Mouse (Mus musculus) ES-Bruce4 (cell line): Measurements from ENCODE around the gene Dlx6. TPM values are rescaled to one million over a fixed set of nuclear protein-coding genes. Genes with fewer than 3 reads are reported as not detected.

Experiments
- H3K27ac ChIP-seq: 2 replicates; pipeline ENCODE4 v1.5.1; 2012; ENCODE audit warnings: low read length, inconsistent platforms; ENCODE audit not compliant: insufficient read depth
- H3K27me3 ChIP-seq: 2 replicates; pipeline ENCODE4 v1.6.1; 2012; ENCODE audit warnings: mild to moderate bottlenecking, low read length, inconsistent platforms; ENCODE audit not compliant: control insufficient read depth, poor library complexity, insufficient read depth, severe bottlenecking
- H3K36me3 ChIP-seq: 2 replicates; pipeline ENCODE4 v1.6.1; 2012; ENCODE audit warnings: inconsistent platforms, mild to moderate bottlenecking, low read length, moderate library complexity; ENCODE audit not compliant: control insufficient read depth, poor library complexity, insufficient read depth, severe bottlenecking
- H3K4me1 ChIP-seq: one replicate; pipeline ENCODE4 v1.8.1; 2011; ENCODE audit warnings: low read length; ENCODE audit not compliant: control insufficient read depth, insufficient read depth
- H3K4me3 ChIP-seq: 2 replicates; pipeline ENCODE4 v1.5.1; 2011; ENCODE audit warnings: low read depth, mild to moderate bottlenecking, low read length
- H3K9ac ChIP-seq: 2 replicates; pipeline ENCODE4 v1.6.1; 2012; ENCODE audit warnings: low read depth, mild to moderate bottlenecking, inconsistent platforms; ENCODE audit not compliant: poor library complexity, severe bottlenecking
- H3K9me3 ChIP-seq: replicated peaks from 2 replicates; pipeline ENCODE4 v1.6.1; 2012; ENCODE audit warnings: mild to moderate bottlenecking, low read length, inconsistent platforms; ENCODE audit not compliant: control insufficient read depth, poor library complexity, insufficient read depth, severe bottlenecking
- CTCF ChIP-seq: IDR thresholded peaks from one replicate; pipeline ENCODE4 v1.8.1; 2011; ENCODE audit warnings: low read depth, low read length
- EP300 ChIP-seq: IDR thresholded peaks from 2 replicates; pipeline ENCODE4 v1.6.1; 2011; ENCODE audit warnings: low read depth, low read length; ENCODE audit not compliant: insufficient read depth
- POLR2A ChIP-seq: IDR thresholded peaks from one replicate; pipeline ENCODE4 v1.8.1; 2011; ENCODE audit warnings: low read length; ENCODE audit not compliant: insufficient read depth
- polyA plus RNA-seq: library from polyadenylated mRNA; stranded (reverse); fragments of >200 nt; gene quantifications from 2 replicates; pipeline ENCODE4 v1.2.4, GENCODE M21; 2011; ENCODE audit warnings: low read depth; ENCODE audit not compliant: missing spikeins, insufficient read depth, insufficient read length

Gene Dlx6
- polyA plus RNA-seq, 1 experiment = not detected

GRCm38 (mm10) chr6:6830446-6830845 lies 32.7 kb upstream of the Dlx6 start:
- Histone ChIP-seq H3K27me3 (no peaks in the 10 kb centered on the region; the same call in 1 of the 2 replicates), H3K4me1 (no peaks in the 10 kb centered on the region), H3K36me3 (no peaks in the 10 kb centered on the region), H3K9me3 (no peaks in the 10 kb centered on the region), H3K27ac (no peak overlapping the region), H3K4me3 (no peak overlapping the region), H3K9ac (no peak overlapping the region)
- TF ChIP-seq CTCF (no peak), EP300 (no peak), POLR2A (no peak)

- Histone ChIP-seq H3K36me3 (no peaks in the 10 kb centered on the region), H3K4me1 (no peaks in the 10 kb centered on the region), H3K27me3 (no peaks in the 10 kb centered on the region), H3K9me3 (no peaks in the 10 kb centered on the region), H3K9ac (no peak overlapping the region), H3K27ac (no peak overlapping the region), H3K4me3 (no peak overlapping the region)
- TF ChIP-seq CTCF (no peak), POLR2A (no peak), EP300 (no peak)
These were observed 29.8 kb upstream of the Dlx6 start for GRCm38 (mm10) chr6:6833301-6833700.

- Histone ChIP-seq H3K9ac (no peak overlapping the region), H3K4me1 (no peaks in the 10 kb centered on the region), H3K4me3 (no peak overlapping the region), H3K36me3 (no peaks in the 10 kb centered on the region), H3K27ac (no peak overlapping the region), H3K27me3 (peaks cover 4% of the 10 kb centered on the region), H3K9me3 (no peaks in the 10 kb centered on the region)
- no peak for TF ChIP-seq CTCF
- no peak for TF ChIP-seq POLR2A
- TF ChIP-seq EP300 = no peak
These were observed 14.6 kb upstream of the Dlx6 start for GRCm38 (mm10) chr6:6848541-6848940.

GRCm38 (mm10) chr6:6849744-6850143 lies 13.4 kb upstream of the Dlx6 start:
- Histone ChIP-seq H3K27ac (no peak overlapping the region), H3K27me3 (peaks cover 4% of the 10 kb centered on the region), H3K4me1 (no peaks in the 10 kb centered on the region), H3K9ac (no peak overlapping the region), H3K9me3 (no peaks in the 10 kb centered on the region), H3K36me3 (no peaks in the 10 kb centered on the region), H3K4me3 (no peak overlapping the region)
- TF ChIP-seq EP300 (no peak), POLR2A (no peak)

- no peak for TF ChIP-seq POLR2A
- no peak for TF ChIP-seq CTCF
- no peak for TF ChIP-seq EP300
- H3K27ac ChIP-seq = no peak overlapping the region
- H3K27me3 ChIP-seq = peaks cover 8% of the 10 kb centered on the region
- no peaks in the 10 kb centered on the region for H3K36me3 ChIP-seq
- no peak overlapping the region for H3K4me3 ChIP-seq
- no peak overlapping the region for H3K9ac ChIP-seq
- no peaks in the 10 kb centered on the region for H3K9me3 ChIP-seq
- no peaks in the 10 kb centered on the region for H3K4me1 ChIP-seq
These were observed 12.6 kb upstream of the Dlx6 start for GRCm38 (mm10) chr6:6850324-6851060.

- no peak overlapping the region for H3K9ac ChIP-seq
- no peaks in the 10 kb centered on the region for H3K9me3 ChIP-seq
- no peaks in the 10 kb centered on the region for H3K36me3 ChIP-seq
- H3K27ac ChIP-seq = no peak overlapping the region
- peaks cover 15% of the 10 kb centered on the region for H3K27me3 ChIP-seq
- no peak overlapping the region for H3K4me3 ChIP-seq
- no peak for TF ChIP-seq EP300
- no peak for TF ChIP-seq POLR2A
- no peak for TF ChIP-seq CTCF
- no peaks in the 10 kb centered on the region for H3K4me1 ChIP-seq
These were observed 12.0 kb upstream of the Dlx6 start for GRCm38 (mm10) chr6:6851166-6851565.
